Mouse (Mus musculus) embryo, embryonic 11.5 days (tissue): ENCODE measurements around the gene Ifit3b.
"Not testable (repeated sequence)": the region's sequence is repeated elsewhere in the genome, so short reads cannot be mapped to it uniquely, and the experiment has no call there.

Experiments
- DNase-seq: peaks from one replicate; pipeline ENCODE4 v3.0.0-alpha.2; 2012; ENCODE audit warnings: low read depth, low spot score

Ifit3b gene

GRCm38 (mm10) chr19:34610118-34610517, 2.3 kb downstream of the Ifit3b start:
- DNase-seq: not testable (repeated sequence)

- not testable (repeated sequence) for DNase-seq
Observed at GRCm38 (mm10) chr19:34612243-34613001, 4.7 kb downstream of the Ifit3b start.

DNA sequence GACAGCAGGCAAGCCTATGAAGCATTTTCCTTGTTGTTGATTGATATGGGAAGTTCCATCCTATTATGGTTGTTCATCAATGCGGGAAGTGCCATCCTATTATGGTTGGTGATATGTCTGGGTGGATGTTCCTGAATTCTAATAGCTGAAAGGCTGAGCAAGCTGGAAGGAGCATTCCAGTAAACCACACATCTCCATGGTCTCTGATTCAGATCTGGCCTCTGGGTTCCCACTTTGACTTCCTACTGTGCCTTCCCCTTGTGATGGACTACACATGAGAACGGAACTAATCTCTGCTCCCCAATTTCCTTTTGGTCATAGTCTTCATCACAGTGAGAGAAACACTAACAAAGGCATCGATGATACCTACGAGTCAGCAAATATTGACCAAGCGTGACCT, 13.1 kb downstream of the Ifit3b start:
- no peak for DNase-seq

GRCm38 (mm10) chr19:34623781-34624180, 16.0 kb downstream of the Ifit3b start:
- DNase-seq: no peak

DNA sequence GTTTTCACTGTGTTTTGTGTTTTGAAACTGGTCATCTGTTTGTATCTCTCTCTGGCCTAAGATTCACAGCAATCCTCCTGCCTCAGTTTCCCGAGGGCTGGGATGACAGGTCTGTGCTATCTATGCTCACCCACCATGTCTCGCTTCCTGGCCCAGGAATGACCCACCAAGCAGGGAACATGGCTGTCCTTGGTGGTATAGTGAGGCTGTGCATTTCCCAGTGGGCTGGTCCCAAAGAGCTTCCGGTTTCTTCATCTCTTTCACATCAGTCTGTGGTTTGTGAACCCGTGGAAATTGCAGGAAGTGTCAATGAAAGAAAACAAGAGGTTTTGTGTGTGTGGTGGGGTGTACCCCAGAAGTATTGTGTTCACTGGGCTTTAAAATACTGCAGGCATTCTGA, 16.9 kb downstream of the Ifit3b start:
- no peak for DNase-seq

DNA sequence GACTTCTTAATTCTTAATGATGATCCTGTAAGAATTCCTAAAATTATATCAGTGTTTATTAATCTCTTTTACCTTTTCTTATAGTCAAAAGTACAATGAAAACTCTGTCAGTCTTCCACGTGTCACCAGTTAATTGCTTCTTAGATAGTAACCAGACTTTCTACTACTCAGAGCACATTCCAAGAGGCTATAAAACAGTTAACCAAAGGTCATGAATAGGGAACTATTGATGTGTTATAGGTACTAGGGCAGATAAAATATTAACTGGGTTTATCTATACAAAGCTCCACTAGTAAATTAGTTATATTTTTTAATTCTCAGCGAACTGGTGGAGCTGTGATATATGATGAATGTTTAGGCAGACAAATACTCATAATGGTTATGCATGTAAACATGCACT, 19.7 kb downstream of the Ifit3b start:
- DNase-seq: no peak

GRCm38 (mm10) chr19:34631487-34631886, 23.7 kb downstream of the Ifit3b start:
- DNase-seq: no peak

GRCm38 (mm10) chr19:34633484-34633883, 25.7 kb downstream of the Ifit3b start:
- DNase-seq: no peak

GRCm38 (mm10) chr19:34636933-34637557, 29.3 kb downstream of the Ifit3b start:
- peak; percentile 44 for DNase-seq

DNA sequence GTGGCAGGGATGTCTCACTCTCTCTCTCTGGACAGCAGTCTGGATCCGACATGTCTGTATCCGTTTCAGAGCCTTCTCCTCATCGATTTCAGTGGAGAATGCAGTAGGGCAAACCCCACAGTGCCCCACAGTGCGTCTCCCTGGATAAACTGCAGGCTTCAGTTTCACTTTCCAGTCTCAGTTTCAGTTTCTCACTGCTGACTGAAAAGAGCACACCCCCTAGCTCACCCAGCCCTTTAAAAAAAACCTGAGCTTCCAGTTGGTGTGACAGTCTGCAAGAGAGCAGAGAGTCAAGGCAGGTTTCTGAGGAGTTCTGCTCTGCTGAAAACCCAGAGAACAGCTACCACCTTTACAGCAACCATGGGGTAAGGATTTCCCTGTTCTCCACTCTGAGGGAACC, 32.9 kb downstream of the Ifit3b start, which contains the start of the genes Ifit1bl2 and Ifit1:
Gene Ifit1bl2, minus strand, starts transcription at position 121 of the 400 bp plus-strand sequence.
Gene Ifit1, plus strand, starts transcription at position 249 of the 400 bp plus-strand sequence.
- no peak for DNase-seq

GRCm38 (mm10) chr19:34642616-34643015, 34.8 kb downstream of the Ifit3b start:
- no peak for DNase-seq

- DNase-seq: not testable (repeated sequence)
Observed at GRCm38 (mm10) chr19:34647630-34648029, 39.9 kb downstream of the Ifit3b start.

- DNase-seq: no peak
Observed at GRCm38 (mm10) chr19:34650276-34650675, 42.5 kb downstream of the Ifit3b start.

- DNase-seq: no peak
Observed at GRCm38 (mm10) chr19:34650997-34651396, 43.2 kb downstream of the Ifit3b start.

- DNase-seq: no peak
Observed at GRCm38 (mm10) chr19:34655227-34655805, 47.5 kb downstream of the Ifit3b start.

DNA sequence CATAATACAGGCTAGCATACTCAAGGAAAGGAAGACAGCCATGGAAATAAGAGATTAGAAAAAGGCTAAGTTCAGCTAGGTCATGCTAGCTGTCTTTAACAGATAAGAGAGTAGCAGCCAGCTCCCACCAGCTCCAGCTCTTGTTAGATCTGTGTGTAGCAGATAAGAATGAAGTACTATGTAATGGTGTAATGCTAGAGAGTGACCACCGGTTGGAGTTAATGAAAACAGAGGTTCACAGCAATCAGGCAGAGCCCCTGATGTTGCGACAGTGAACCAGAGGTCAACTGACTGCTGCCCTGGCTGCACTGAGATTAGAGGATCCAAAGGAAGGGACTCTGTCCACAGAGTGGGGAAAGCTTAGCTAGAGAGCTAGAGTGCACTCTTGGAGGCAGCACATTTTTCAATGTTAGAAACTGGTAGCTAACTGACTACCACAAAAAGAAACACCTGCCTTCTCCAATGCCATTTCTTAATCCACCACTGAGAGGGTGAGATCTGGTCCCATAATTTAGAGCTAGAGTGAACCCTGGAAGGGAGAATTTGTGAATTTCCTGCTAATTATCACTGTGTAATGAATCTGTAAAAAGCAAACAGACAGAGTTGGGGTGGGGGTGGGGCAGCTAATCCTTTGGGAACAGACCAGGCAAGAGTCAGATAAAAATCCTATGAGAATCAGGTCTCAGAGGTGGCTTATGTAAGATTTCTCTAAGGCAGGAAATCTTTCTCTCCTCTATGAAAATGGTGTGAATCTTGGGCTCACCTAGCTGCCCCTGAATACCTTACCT, 48.9 kb downstream of the Ifit3b start:
- peak; percentile 5 for DNase-seq

DNA sequence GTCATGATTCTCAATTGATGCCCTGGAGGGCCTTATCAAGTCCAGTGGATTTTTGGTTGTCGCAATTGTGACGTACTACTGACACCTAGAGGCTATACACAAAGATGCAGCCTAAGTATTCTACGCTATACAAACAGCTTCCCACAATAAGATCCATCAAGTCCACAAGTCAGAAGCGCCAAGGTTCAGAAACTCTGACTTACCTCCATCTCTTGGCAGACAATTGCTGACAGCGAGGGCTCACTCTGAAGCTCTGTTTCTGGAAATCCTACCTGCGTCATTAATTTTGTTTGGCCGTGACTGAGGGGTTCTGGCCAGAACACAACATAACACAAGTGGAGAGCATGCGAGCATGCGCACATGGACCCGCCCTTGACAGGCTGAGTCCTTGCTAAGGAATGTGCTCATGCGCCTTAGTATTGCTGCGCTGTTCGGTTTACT, 54.3 kb downstream of the Ifit3b start:
- DNase-seq: peak; percentile 27

DNA sequence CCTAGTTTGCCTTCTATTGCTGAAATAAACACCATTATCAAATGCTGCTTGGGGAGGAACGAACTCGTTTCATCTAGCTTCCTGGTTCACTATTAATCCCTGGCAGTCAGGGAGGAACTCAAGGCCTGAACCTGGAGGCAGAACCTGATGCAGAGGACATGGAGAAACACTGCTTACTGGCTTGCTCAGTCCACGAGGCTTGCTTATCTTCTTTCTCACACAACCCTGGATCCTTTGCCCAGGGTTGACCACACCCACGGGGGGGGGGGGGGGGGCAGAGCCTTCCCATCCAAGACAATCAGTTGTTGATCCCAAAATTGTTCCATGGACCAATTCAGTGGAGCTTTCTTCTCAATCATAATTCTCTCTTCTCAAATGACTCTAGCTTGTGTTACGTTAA, 55.0 kb downstream of the Ifit3b start:
- DNase-seq: no peak
